ENCODE assay signal across 14 mouse cellular contexts in genomic region chr6:7799969-7800368, GRCm38 (mm10). TPM values are rescaled to one million over a fixed set of nuclear protein-coding genes. Genes with fewer than 3 reads are reported as not detected.
DNase-seq lines count a peak whose midpoint lies in the region; ATAC-seq and TF ChIP-seq lines count a peak whose summit lies in the region.
"Had no signal": no experiment of that assay in that cellular context is flagged by ENCODE, and none has a peak within 500 bp of the region (broad histone marks: within the 10 kb centered on the region; RNA-seq: fewer than 3 reads in every experiment).

No protein-coding gene starts in this region.

- intact Hi-C loops in gastrocnemius, postnatal 36 days (cut with DNase I), result no loop called here

- TF ChIP-seq POLR2A in liver, adult 2 months (IDR thresholded peaks at IDR 0.05; ENCODE audit: extremely low read depth, insufficient read depth, low read length), result no peak

- ATAC-seq in liver, embryonic 12.5 days, result no peak
- ATAC-seq in intestine, postnatal 0 days, result no peak
- ATAC-seq: activated CD4-positive, CD25-positive, alpha-beta regulatory T cell, adult 4 months; intestine, embryonic 16.5 days had no signal

- H3K36me3 ChIP-seq in liver, adult 2 months (ENCODE audit: control insufficient read depth, insufficient read depth, low read length), result no peaks in the 10 kb centered on the region
- H3K36me3 ChIP-seq in liver, embryonic 12.5 days, result no peaks in the 10 kb centered on the region
- no peaks in the 10 kb centered on the region for H3K36me3 ChIP-seq in intestine, postnatal 0 days (ENCODE audit: control insufficient read depth, insufficient read depth)
- H3K36me3 ChIP-seq: heart, embryonic 15.5 days had no signal

- no peak overlapping the region for H3K27ac ChIP-seq in liver, adult 2 months (replicated peaks; ENCODE audit: insufficient read depth, low read depth, low read length)
- H3K27ac ChIP-seq in liver, embryonic 12.5 days, result no peak overlapping the region
- H3K27ac ChIP-seq in intestine, postnatal 0 days (ENCODE audit: low read depth, low read length), result no peak overlapping the region
- H3K27ac ChIP-seq: heart, embryonic 15.5 days had no signal

- H3K9ac ChIP-seq in liver, adult 2 months (ENCODE audit: low read depth, low read length), result no peak overlapping the region
- H3K9ac ChIP-seq in liver, embryonic 12.5 days, result no peak overlapping the region
- H3K9ac ChIP-seq in intestine, postnatal 0 days (ENCODE audit: low read depth, low read length), result no peak overlapping the region
- H3K9ac ChIP-seq: heart, embryonic 15.5 days had no signal

- H3K4me2 ChIP-seq in liver, embryonic 12.5 days, result no peak overlapping the region
- no peak overlapping the region for H3K4me2 ChIP-seq in intestine, postnatal 0 days (replicated peaks; ENCODE audit: low read depth)
- H3K4me2 ChIP-seq: heart, embryonic 15.5 days had no signal

- DNase-seq in liver, adult 2 months (ENCODE audit: extremely low read depth, low read depth, low spot score), result peak; percentile 35
- DNase-seq in adrenal gland, postnatal 10 days, result peak; percentile 33
- peak; percentile 33 to 74 for DNase-seq in gastrocnemius, postnatal 36 days
- peak; percentile 72 for DNase-seq in lung, postnatal 36 days
- DNase-seq in right cerebral cortex, postnatal 10 days (ENCODE audit: low spot score in 2 of 2), result no peak
- no peak for DNase-seq in frontal cortex, postnatal 10 days (ENCODE audit: low spot score in 2 of 2)
- DNase-seq: cerebellum, adult 2 months; left cerebral cortex, postnatal 4 days; thymus, adult 2 months had no signal

- H3K79me2 ChIP-seq in liver, adult 2 months (ENCODE audit: control insufficient read depth, insufficient read depth, low read length), result no peaks in the 10 kb centered on the region

- no peak overlapping the region for H3K4me3 ChIP-seq in liver, adult 2 months (ENCODE audit: insufficient read depth, low read depth, low read length)
- H3K4me3 ChIP-seq in liver, embryonic 12.5 days, result no peak overlapping the region
- H3K4me3 ChIP-seq in intestine, postnatal 0 days (ENCODE audit: low read depth, low read length), result no peak overlapping the region
- H3K4me3 ChIP-seq: heart, embryonic 15.5 days had no signal

- H3K27me3 ChIP-seq in liver, adult 2 months (ENCODE audit: control insufficient read depth, insufficient read depth, low read length), result no peaks in the 10 kb centered on the region
- H3K27me3 ChIP-seq in liver, embryonic 12.5 days (replicated peaks), result 0 out of 2 replicates have a peak, but pooled peaks cover 4% of the 10 kb centered on the region
- no peaks in the 10 kb centered on the region for H3K27me3 ChIP-seq in intestine, postnatal 0 days (replicated peaks; ENCODE audit: control insufficient read depth, insufficient read depth, low read length)
- H3K27me3 ChIP-seq: heart, embryonic 15.5 days had no signal

- 28% methylated on average over 6 of the region's 6 CpGs for WGBS in liver, adult 2 months
- WGBS in liver, embryonic 12.5 days (ENCODE audit: insufficient replicate concordance), result 59% methylated on average over 6 of the region's 6 CpGs
- WGBS in intestine, postnatal 0 days, result 68% methylated on average over 6 of the region's 6 CpGs

- no peaks in the 10 kb centered on the region for H3K4me1 ChIP-seq in liver, adult 2 months (ENCODE audit: control insufficient read depth, insufficient read depth, low read length)
- peaks cover 2% of the 10 kb centered on the region; the same call in 1 of the 2 replicates for H3K4me1 ChIP-seq in liver, embryonic 12.5 days
- no peaks in the 10 kb centered on the region for H3K4me1 ChIP-seq in intestine, postnatal 0 days (replicated peaks; ENCODE audit: control insufficient read depth, insufficient read depth, low read length)
- H3K4me1 ChIP-seq: heart, embryonic 15.5 days had no signal

- no peaks in the 10 kb centered on the region for H3K9me3 ChIP-seq in liver, embryonic 12.5 days (replicated peaks)
- no peaks in the 10 kb centered on the region for H3K9me3 ChIP-seq in intestine, postnatal 0 days (ENCODE audit: control insufficient read depth)
- H3K9me3 ChIP-seq: heart, embryonic 15.5 days had no signal

- no peak for TF ChIP-seq CTCF in liver, adult 2 months (IDR thresholded peaks at IDR 0.05; ENCODE audit: low read depth, low read length)
- no peak for TF ChIP-seq CTCF in intestine, postnatal 0 days (IDR thresholded peaks at IDR 0.05; ENCODE audit: low read depth)

RNA-seq across cellular contexts. Expression of gene C1galt1, which starts 44.7 kb away (rescaled TPM):
- 29.8 and 31.7 TPM in 2 replicates for total RNA-seq in liver, adult 2 months (2014; rRNA removed)
- 4.7 and 5.1 TPM in 2 replicates for polyA plus RNA-seq in liver, adult 2 months (2012; rRNA removed)
- 5.9 and 6.3 TPM in 2 replicates for polyA plus RNA-seq in liver, embryonic 12.5 days (2016; fragmentation: Nextera tagmentation; extraction: Ambion mirVana)
- 10 to 100 TPM; 24.1 to 25.4 TPM for total RNA-seq in adrenal gland, postnatal 10 days (2021)
- 10 to 100 TPM; 11.9 to 12.7 TPM for total RNA-seq in gastrocnemius, postnatal 36 days (2021)
- polyA plus RNA-seq in intestine, postnatal 0 days (2015; fragmentation: Nextera tagmentation; extraction: Ambion mirVana), result 8.3 and 8.7 TPM in 2 replicates

Comparison
In these comparisons a context has a peak if more than half of its experiments do, and no peak if none do; other contexts are left out.
1. DNase-seq: peak in liver, adult 2 months (single experiment), adrenal gland, postnatal 10 days (single experiment), gastrocnemius, postnatal 36 days (2 of 2) and lung, postnatal 36 days (single experiment); none in right cerebral cortex, postnatal 10 days (0 of 2) and frontal cortex, postnatal 10 days (0 of 2).